Mouse (Mus musculus): ENCODE results near the gene Gm17087.

DNA sequence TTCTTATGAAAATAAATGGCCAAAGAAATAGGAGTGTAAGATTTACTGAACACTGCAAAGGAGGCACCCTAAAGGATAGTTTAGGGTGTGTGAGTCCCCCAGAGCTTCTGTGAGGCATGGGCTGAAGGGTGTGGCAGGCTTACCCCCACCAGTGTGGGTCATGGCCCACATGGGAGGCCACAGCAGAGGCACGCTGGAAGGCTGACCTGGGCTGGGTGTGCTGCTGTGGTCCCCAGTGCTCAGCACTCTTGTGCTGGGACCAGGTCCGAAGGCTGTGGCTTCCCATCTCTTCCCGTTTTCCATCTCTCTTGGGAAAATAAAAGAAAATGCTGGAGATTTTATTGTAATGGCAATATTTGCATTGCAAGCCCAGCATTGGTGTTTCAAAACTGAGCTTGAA, 15.1 kb downstream of the Gm17087 start:
- TF ChIP-seq POLR2A (IDR thresholded peaks at IDR 0.05; ENCODE audit: extremely low read depth, insufficient read depth, low read length) (no peak), CTCF (IDR thresholded peaks at IDR 0.05; ENCODE audit: extremely low read depth, insufficient read depth, low read length) (no peak)
